Mouse (Mus musculus): Measurements from ENCODE around the gene Efemp1. TPM values are rescaled to one million over a fixed set of nuclear protein-coding genes. Genes with fewer than 3 reads are reported as not detected.
A peak's percentile ranks its signal among the peaks of the same experiment; 100 is the strongest.

Gene Efemp1
- 1.3 and 1.8 TPM in 2 replicates for polyA plus RNA-seq (2015; fragmentation: Nextera tagmentation; extraction: Ambion mirVana)

DNA sequence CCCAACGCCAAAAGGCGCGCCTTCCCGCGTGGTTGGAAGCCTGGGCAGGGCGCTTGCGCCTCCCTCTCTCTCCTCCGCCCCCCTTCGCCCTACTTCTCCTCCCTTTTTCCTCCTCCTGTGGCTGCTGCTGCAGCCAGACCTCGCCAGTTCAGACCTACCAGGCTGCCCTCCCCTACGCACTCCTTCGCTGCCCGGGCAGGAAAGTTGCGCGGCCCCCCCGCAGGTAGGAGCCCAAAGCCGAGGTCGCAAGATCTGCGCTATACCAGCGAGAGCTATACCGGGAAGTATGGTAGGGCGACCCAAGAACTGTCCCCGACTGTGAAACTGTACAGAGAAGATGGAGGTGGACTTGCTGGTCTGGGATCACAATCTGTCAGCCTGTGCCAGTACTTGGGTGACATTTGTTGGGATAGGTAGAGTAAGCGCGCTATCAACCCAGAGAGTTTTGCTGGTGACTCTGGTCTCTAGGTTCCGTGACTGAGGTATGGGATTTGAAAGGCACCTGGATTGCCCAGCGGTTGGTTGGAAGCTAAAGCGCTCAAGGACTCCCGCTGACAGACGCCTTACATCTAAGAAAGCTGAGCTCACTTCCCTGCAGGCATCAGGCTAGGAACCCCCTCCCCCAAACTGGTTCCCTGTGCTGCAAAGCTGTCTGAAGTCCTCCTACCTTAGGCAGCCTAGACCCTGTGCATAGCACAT is at the start of gene Efemp1:
TSS of gene Efemp1 (plus strand) at position 103 of the 699 bp plus-strand sequence.
- no peak for ATAC-seq (ENCODE audit: insufficient read depth)
- H3K4me2 ChIP-seq, result peak within 1 kb of the TSS; percentile 60
- H3K4me1 ChIP-seq (replicated peaks), result no peaks in the 10 kb centered on the region
- WGBS (ENCODE audit: insufficient replicate concordance), result 1% methylated on average over 30 of the region's 30 CpGs
- H3K27ac ChIP-seq (replicated peaks), result no peak within 1 kb of the TSS
- no peak within 1 kb of the TSS for H3K9ac ChIP-seq
- H3K27me3 ChIP-seq, result peaks cover 20% of the 10 kb centered on the region
- peak within 1 kb of the TSS; percentile 22 for H3K4me3 ChIP-seq (replicated peaks)
- H3K9me3 ChIP-seq (replicated peaks), result no peaks in the 10 kb centered on the region
- no peaks in the 10 kb centered on the region for H3K36me3 ChIP-seq (replicated peaks)

DNA sequence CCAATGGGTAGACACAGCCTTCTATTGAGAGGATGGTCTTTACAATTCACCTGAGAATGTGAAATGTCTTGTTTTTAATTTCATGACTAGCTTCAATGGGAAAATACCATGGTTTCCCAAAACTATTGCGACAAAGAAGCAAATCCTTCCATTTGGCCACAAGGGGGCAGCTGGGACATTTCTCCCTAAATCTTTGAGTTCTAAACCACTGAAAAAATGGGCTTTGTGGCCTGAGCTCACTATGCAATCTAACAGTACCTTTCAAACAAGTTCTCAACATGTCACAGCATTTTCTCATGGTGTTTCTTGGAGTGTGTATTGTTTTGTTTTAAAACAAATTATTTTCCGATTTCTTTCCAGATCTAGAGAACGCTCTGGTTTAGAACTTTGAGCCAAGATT is 44.3 kb upstream of the Efemp1 start:
- Histone ChIP-seq H3K4me1 (replicated peaks) (no peaks in the 10 kb centered on the region), H3K9ac (no peak overlapping the region), H3K9me3 (replicated peaks) (no peaks in the 10 kb centered on the region), H3K27ac (replicated peaks) (no peak overlapping the region), H3K4me2 (no peak overlapping the region), H3K27me3 (no peaks in the 10 kb centered on the region), H3K36me3 (replicated peaks) (no peaks in the 10 kb centered on the region), H3K4me3 (replicated peaks) (no peak overlapping the region)
- WGBS (ENCODE audit: insufficient replicate concordance), result 55% methylated on average over 3 of the region's 3 CpGs
- ATAC-seq (ENCODE audit: insufficient read depth), result no peak

DNA sequence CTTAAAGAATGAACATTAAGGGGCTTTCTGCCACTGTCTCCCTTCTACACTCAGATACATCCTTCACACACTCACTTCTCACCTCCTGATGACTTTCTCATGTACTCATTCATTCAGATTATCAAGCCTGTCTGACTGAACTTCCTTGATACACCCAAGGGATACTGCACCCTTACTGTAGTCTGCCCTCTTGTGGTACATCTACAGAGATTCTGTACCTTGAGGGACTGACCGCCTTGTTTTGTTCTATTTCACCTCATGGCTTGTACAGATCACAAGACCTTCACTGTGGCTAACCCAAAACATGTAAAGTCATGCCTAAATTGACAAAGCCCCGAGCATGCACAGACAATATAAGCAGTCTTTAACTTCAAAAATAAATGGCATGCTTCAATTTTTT is 41.1 kb upstream of the Efemp1 start:
- no peak for ATAC-seq (ENCODE audit: insufficient read depth)
- 46% methylated on average over 2 of the region's 2 CpGs for WGBS (ENCODE audit: insufficient replicate concordance)
- H3K27me3 ChIP-seq, result no peaks in the 10 kb centered on the region
- no peak overlapping the region for H3K4me3 ChIP-seq (replicated peaks)
- H3K9ac ChIP-seq, result no peak overlapping the region
- H3K9me3 ChIP-seq (replicated peaks), result no peaks in the 10 kb centered on the region
- no peak overlapping the region for H3K27ac ChIP-seq (replicated peaks)
- no peaks in the 10 kb centered on the region for H3K36me3 ChIP-seq (replicated peaks)
- no peak overlapping the region for H3K4me2 ChIP-seq
- H3K4me1 ChIP-seq (replicated peaks), result no peaks in the 10 kb centered on the region

DNA sequence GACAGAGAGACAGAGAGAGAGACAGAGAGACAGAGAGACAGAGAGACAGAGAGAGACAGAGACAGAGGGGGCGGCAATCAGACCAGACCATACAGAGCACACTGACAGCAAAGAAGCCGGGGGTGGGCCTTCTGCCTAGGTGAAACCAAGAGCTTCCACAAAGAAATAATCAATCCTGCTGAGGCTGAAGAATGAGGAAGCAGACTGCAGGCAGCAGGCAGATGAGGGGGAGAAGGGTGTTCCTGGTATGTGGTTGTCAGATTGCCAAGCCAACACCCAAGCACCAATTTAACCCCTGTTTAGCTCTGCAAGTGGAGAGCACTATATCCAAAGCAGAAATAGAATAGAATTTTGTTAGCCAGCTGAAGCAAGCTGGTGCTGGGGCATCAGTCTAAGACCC is 40.4 kb upstream of the Efemp1 start:
- no peak overlapping the region for H3K4me2 ChIP-seq
- no peak overlapping the region for H3K27ac ChIP-seq (replicated peaks)
- H3K9me3 ChIP-seq (replicated peaks), result no peaks in the 10 kb centered on the region
- no peaks in the 10 kb centered on the region for H3K36me3 ChIP-seq (replicated peaks)
- no peaks in the 10 kb centered on the region for H3K4me1 ChIP-seq (replicated peaks)
- no peaks in the 10 kb centered on the region for H3K27me3 ChIP-seq
- no peak for ATAC-seq (ENCODE audit: insufficient read depth)
- no peak overlapping the region for H3K9ac ChIP-seq
- H3K4me3 ChIP-seq (replicated peaks), result no peak overlapping the region
- WGBS (ENCODE audit: insufficient replicate concordance), result 59% methylated on average over 2 of the region's 2 CpGs

DNA sequence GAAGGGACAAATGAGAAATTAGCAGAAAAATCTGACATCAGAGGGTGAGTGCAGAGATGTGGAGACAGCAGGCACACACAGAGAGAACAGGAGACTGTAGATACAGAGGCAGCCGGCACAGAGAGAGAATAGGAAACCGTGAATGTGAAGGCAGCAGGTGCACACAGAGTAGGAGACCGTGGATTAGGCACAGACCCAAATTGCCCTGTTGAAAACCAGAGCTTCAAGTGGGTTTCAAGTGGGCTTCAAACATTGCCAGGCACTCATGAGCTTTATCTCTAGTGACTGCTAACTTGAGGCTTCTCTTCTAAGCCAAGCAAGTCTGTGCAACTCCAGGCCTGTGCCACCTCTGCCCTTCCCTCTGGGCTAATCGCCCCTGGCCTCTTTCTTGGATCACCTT is 35.6 kb upstream of the Efemp1 start:
- H3K4me2 ChIP-seq, result no peak overlapping the region

DNA sequence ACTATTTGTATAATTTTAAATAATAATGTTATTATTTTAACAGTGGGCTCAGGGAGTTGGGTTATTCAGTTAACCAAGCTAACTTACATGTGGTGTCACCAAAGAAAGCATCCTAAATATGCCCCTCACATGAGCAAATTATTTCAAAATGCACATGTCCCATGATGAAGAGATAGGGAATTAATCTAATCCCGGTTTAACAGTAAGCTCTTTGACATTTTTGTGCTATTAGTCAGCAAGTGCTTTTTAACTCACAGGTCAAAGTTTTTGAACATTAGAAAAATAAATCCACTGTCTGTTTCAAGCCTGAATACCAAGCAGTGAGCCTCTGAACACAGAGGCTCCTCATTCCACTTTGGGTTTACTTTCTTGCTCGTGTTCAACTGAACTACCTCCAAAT is 26.1 kb upstream of the Efemp1 start:
- WGBS (ENCODE audit: insufficient replicate concordance), result 58% methylated on average over 2 of the region's 2 CpGs
- Histone ChIP-seq H3K9me3 (replicated peaks) (no peaks in the 10 kb centered on the region), H3K27me3 (no peaks in the 10 kb centered on the region), H3K36me3 (replicated peaks) (no peaks in the 10 kb centered on the region), H3K27ac (replicated peaks) (no peak overlapping the region), H3K9ac (no peak overlapping the region), H3K4me3 (replicated peaks) (no peak overlapping the region), H3K4me2 (no peak overlapping the region), H3K4me1 (replicated peaks) (no peaks in the 10 kb centered on the region)
- ATAC-seq (ENCODE audit: insufficient read depth), result no peak

More for the DNA sequence above, 35.6 kb upstream of the Efemp1 start:
- Histone ChIP-seq H3K27me3 (no peaks in the 10 kb centered on the region), H3K4me3 (replicated peaks) (no peak overlapping the region), H3K4me1 (replicated peaks) (no peaks in the 10 kb centered on the region), H3K36me3 (replicated peaks) (no peaks in the 10 kb centered on the region), H3K9ac (no peak overlapping the region), H3K27ac (replicated peaks) (no peak overlapping the region), H3K9me3 (replicated peaks) (no peaks in the 10 kb centered on the region)
- WGBS (ENCODE audit: insufficient replicate concordance), result 73% methylated on average over 4 of the region's 4 CpGs
- no peak for ATAC-seq (ENCODE audit: insufficient read depth)

DNA sequence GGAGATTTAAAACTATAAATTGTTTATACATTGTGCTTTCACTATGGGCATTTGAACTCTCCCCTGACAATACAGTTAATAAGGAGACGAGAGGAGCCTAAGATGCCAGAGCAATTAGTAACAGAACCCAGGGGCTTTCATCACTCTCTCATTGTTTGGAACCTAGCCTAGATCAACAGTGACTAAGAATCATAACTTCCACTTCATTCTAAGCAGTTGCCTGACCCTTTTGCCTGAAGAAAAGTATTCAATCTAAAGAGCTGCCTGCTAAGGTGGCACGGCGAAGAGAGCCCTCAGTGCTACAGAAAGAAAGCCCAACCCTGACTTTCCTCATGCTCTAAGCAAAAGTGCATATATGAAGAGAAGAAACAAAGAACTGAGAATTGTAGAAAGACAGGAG is 19.2 kb upstream of the Efemp1 start:
- H3K4me3 ChIP-seq (replicated peaks), result no peak overlapping the region
- H3K27ac ChIP-seq (replicated peaks), result no peak overlapping the region
- H3K9ac ChIP-seq, result no peak overlapping the region
- H3K36me3 ChIP-seq (replicated peaks), result no peaks in the 10 kb centered on the region
- WGBS (ENCODE audit: insufficient replicate concordance), result 44% methylated on average over 3 of the region's 3 CpGs
- no peaks in the 10 kb centered on the region for H3K27me3 ChIP-seq
- no peak overlapping the region for H3K4me2 ChIP-seq
- ATAC-seq (ENCODE audit: insufficient read depth), result no peak
- H3K9me3 ChIP-seq (replicated peaks), result no peaks in the 10 kb centered on the region
- H3K4me1 ChIP-seq (replicated peaks), result no peaks in the 10 kb centered on the region

DNA sequence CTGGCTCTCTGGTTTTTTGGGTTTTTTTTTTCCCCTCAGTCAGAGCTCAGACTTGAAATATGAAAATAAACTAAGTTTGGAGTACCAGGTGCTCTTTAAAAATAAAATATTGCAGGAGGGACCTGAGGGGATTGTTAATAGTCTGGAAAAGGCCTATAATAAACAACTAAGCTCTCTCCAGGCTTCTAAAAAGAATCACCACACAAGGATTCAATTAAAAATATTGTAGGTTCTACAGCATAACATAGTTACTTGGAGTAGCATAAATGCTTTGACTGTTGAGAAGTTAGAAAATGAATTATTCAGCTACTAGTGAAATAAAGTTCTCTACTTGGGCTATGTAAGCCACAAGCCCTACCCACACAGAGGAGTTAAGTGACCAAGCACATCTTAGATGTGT is 17.9 kb upstream of the Efemp1 start:
- no peak overlapping the region for H3K4me2 ChIP-seq
- no peak overlapping the region for H3K9ac ChIP-seq
- no peaks in the 10 kb centered on the region for H3K36me3 ChIP-seq (replicated peaks)
- H3K4me1 ChIP-seq (replicated peaks), result no peaks in the 10 kb centered on the region
- no peak for ATAC-seq (ENCODE audit: insufficient read depth)
- H3K4me3 ChIP-seq (replicated peaks), result no peak overlapping the region
- no peaks in the 10 kb centered on the region for H3K27me3 ChIP-seq
- H3K27ac ChIP-seq (replicated peaks), result no peak overlapping the region
- H3K9me3 ChIP-seq (replicated peaks), result no peaks in the 10 kb centered on the region

DNA sequence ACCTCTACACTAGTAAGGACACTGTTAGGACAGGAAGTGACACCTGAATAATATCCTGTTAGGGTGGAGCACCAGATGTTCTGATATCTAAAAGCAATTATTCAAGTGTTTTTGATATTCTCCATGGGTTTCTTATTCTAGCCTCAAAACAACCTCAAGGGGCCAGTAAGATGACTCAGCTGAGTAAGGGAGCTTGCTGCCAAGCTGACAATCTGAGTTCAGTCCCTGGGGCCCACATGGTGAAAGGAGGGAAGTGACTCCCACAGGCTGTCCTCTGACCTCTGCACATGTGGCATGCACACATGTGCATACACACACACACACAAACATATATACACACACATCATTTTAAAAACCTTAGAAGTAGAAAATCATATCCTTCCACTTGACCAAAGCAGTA is 3.2 kb upstream of the Efemp1 start:
- H3K27me3 ChIP-seq, result peaks cover 20% of the 10 kb centered on the region
- ATAC-seq (ENCODE audit: insufficient read depth), result no peak
- no peaks in the 10 kb centered on the region for H3K4me1 ChIP-seq (replicated peaks)
- no peaks in the 10 kb centered on the region for H3K9me3 ChIP-seq (replicated peaks)
- H3K4me2 ChIP-seq, result no peak overlapping the region
- H3K27ac ChIP-seq (replicated peaks), result no peak overlapping the region
- no peak overlapping the region for H3K9ac ChIP-seq
- no peaks in the 10 kb centered on the region for H3K36me3 ChIP-seq (replicated peaks)
- H3K4me3 ChIP-seq (replicated peaks), result no peak overlapping the region

DNA sequence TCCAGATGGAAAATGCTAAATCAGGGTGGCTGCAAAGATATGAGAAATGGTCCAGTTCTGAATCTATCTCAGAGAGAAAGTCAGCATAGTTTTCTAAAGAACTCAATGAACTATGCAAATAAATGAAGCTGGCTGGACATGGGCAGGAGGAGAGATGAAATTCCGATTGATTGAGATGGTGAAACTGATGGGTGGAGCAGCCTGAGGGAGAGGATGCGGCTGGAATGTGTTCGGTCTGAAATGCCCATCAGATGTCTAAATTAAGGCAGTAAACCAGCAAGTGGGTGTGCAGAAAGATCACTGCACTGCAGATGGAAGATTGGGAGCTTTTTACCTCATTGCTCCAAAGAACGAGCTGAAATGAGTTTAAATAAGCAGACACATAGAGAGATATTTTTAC is 1.4 kb upstream of the Efemp1 start:
- 46% methylated on average over 4 of the region's 4 CpGs for WGBS (ENCODE audit: insufficient replicate concordance)
- Histone ChIP-seq H3K4me3 (replicated peaks) (no peak overlapping the region), H3K27me3 (peaks cover 20% of the 10 kb centered on the region), H3K9me3 (replicated peaks) (no peaks in the 10 kb centered on the region), H3K4me2 (no peak overlapping the region), H3K9ac (no peak overlapping the region), H3K4me1 (replicated peaks) (no peaks in the 10 kb centered on the region), H3K27ac (replicated peaks) (no peak overlapping the region), H3K36me3 (replicated peaks) (no peaks in the 10 kb centered on the region)
- ATAC-seq (ENCODE audit: insufficient read depth), result no peak

DNA sequence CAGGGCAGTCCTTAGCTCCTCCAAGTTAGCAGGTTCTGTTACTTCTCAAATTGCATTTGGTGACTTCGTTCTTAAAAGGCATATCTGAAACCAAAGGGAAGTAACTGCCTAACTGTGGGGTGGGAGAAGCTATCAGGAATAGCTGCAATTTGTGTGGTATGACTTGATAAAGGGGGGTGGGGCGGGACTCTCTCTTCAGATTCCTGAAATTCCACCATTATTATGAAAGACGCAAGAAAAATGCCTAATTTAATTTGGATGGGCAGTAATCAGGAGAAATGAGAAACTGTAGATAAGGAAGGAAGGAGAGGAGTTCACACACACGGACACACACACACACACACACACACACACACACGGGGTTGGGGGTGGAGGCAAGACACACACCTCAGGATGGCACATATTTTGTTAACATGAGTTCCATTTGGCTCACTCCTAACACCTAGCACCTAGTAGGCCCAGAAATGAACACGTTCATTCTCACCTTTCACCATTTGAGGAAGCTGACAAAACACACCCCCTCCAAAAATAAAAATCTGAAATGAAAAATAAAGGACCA is 564 bp upstream of the Efemp1 start:
- Histone ChIP-seq H3K9me3 (replicated peaks) (no peaks in the 10 kb centered on the region), H3K4me3 (replicated peaks) (no peak overlapping the region), H3K9ac (no peak overlapping the region), H3K27ac (replicated peaks) (no peak overlapping the region), H3K27me3 (peaks cover 20% of the 10 kb centered on the region), H3K4me1 (replicated peaks) (no peaks in the 10 kb centered on the region), H3K4me2 (no peak overlapping the region), H3K36me3 (replicated peaks) (no peaks in the 10 kb centered on the region)
- 18% methylated on average over 6 of the region's 6 CpGs for WGBS (ENCODE audit: insufficient replicate concordance)
- no peak for ATAC-seq (ENCODE audit: insufficient read depth)

DNA sequence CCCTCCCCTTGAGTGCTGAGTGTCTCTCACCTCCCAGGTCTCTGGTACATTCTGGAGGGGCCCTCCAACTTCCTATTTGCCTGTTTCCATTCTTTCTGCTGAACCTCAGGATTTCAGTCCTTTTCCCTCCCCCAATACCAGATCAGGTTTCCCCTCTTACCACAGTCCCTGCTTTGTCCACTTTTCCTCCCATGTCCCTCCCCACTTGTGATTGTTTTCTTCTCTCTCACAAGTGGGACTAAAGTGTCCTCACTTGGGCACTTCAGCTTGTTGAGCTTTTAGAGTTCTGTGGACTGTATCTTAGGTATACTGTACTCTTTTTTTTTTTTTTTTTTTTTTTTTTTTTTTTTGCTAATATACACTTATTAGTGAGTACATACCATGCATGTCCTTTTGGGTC is 6.1 kb downstream of the Efemp1 start:
- no peak for ATAC-seq (ENCODE audit: insufficient read depth)
- H3K4me3 ChIP-seq (replicated peaks), result no peak overlapping the region

More for the DNA sequence above, 6.1 kb downstream of the Efemp1 start:
- Histone ChIP-seq H3K36me3 (replicated peaks) (no peaks in the 10 kb centered on the region), H3K4me1 (replicated peaks) (no peaks in the 10 kb centered on the region), H3K27me3 (no peaks in the 10 kb centered on the region), H3K4me2 (no peak overlapping the region), H3K9me3 (replicated peaks) (no peaks in the 10 kb centered on the region), H3K9ac (no peak overlapping the region), H3K27ac (replicated peaks) (no peak overlapping the region)
